Mouse (Mus musculus): ENCODE measurements around the gene Vat1l. TPM values are rescaled to one million over a fixed set of nuclear protein-coding genes. Genes with fewer than 3 reads are reported as not detected.
A peak's percentile ranks its signal among the peaks of the same experiment; 100 is the strongest.

Gene Vat1l
- polyA plus RNA-seq, 1 experiment from 2014 or later = 1.4 TPM

GRCm38 (mm10) chr8:114369038-114369976, 163.9 kb downstream of the Vat1l start:
- TF ChIP-seq CTCF (IDR thresholded peaks at IDR 0.05; ENCODE audit: low read depth) = peak; percentile 91
- 39% methylated on average over 27 of the region's 27 CpGs for WGBS
- Histone ChIP-seq H3K4me3 (replicated peaks; ENCODE audit: low read depth, low read length) (no peak overlapping the region), H3K27me3 (ENCODE audit: insufficient read depth, low read length) (no peaks in the 10 kb centered on the region), H3K27ac (no peak overlapping the region), H3K9ac (ENCODE audit: low read depth, low read length) (no peak overlapping the region), H3K36me3 (ENCODE audit: insufficient read depth, low read length) (no peaks in the 10 kb centered on the region), H3K4me1 (replicated peaks; ENCODE audit: insufficient read depth, low read length) (no peaks in the 10 kb centered on the region), H3K4me2 (ENCODE audit: low read length) (peak overlapping the region; percentile 10; the same call in 1 of the 2 replicates), H3K9me3 (replicated peaks; ENCODE audit: low read length) (no peaks in the 10 kb centered on the region)
- DNase-seq (ENCODE audit: low spot score) (peak; percentile 74), ATAC-seq (replicated peaks; ENCODE audit: low FRiP score, low read depth) (no peak)

GRCm38 (mm10) chr8:114374390-114374789, 169.0 kb downstream of the Vat1l start:
- no peak for TF ChIP-seq CTCF (IDR thresholded peaks at IDR 0.05; ENCODE audit: low read depth)
- no peaks in the 10 kb centered on the region for H3K4me1 ChIP-seq (replicated peaks; ENCODE audit: insufficient read depth, low read length)
- no peak overlapping the region for H3K4me3 ChIP-seq (replicated peaks; ENCODE audit: low read depth, low read length)
- peak; percentile 68 for ATAC-seq (replicated peaks; ENCODE audit: low FRiP score, low read depth)
- peak; percentile 76 for DNase-seq (ENCODE audit: low spot score)
- no peak overlapping the region for H3K4me2 ChIP-seq (ENCODE audit: low read length)
- no peak overlapping the region for H3K9ac ChIP-seq (ENCODE audit: low read depth, low read length)
- H3K9me3 ChIP-seq (replicated peaks; ENCODE audit: low read length) = no peaks in the 10 kb centered on the region
- 36% methylated on average over 6 of the region's 6 CpGs for WGBS
- H3K36me3 ChIP-seq (ENCODE audit: insufficient read depth, low read length) = no peaks in the 10 kb centered on the region
- H3K27ac ChIP-seq = no peak overlapping the region
- no peaks in the 10 kb centered on the region for H3K27me3 ChIP-seq (ENCODE audit: insufficient read depth, low read length)

- TF ChIP-seq CTCF (IDR thresholded peaks at IDR 0.05; ENCODE audit: low read depth) = no peak
- Histone ChIP-seq H3K4me1 (replicated peaks; ENCODE audit: insufficient read depth, low read length) (no peaks in the 10 kb centered on the region), H3K27me3 (ENCODE audit: insufficient read depth, low read length) (no peaks in the 10 kb centered on the region), H3K9ac (ENCODE audit: low read depth, low read length) (no peak overlapping the region), H3K27ac (no peak overlapping the region), H3K4me2 (ENCODE audit: low read length) (no peak overlapping the region), H3K9me3 (replicated peaks; ENCODE audit: low read length) (no peaks in the 10 kb centered on the region), H3K4me3 (replicated peaks; ENCODE audit: low read depth, low read length) (no peak overlapping the region), H3K36me3 (ENCODE audit: insufficient read depth, low read length) (no peaks in the 10 kb centered on the region)
- 92% methylated on average over 3 of the region's 3 CpGs for WGBS
- DNase-seq (ENCODE audit: low spot score) (no peak), ATAC-seq (replicated peaks; ENCODE audit: low FRiP score, low read depth) (no peak)
These were observed 178.8 kb downstream of the Vat1l start for GRCm38 (mm10) chr8:114384189-114384588.

GRCm38 (mm10) chr8:114387494-114387893, 182.1 kb downstream of the Vat1l start:
- H3K27me3 ChIP-seq (ENCODE audit: insufficient read depth, low read length) = no peaks in the 10 kb centered on the region
- H3K36me3 ChIP-seq (ENCODE audit: insufficient read depth, low read length) = no peaks in the 10 kb centered on the region
- WGBS = 65% methylated on average over 4 of the region's 4 CpGs
- no peak for TF ChIP-seq CTCF (IDR thresholded peaks at IDR 0.05; ENCODE audit: low read depth)
- no peak overlapping the region for H3K27ac ChIP-seq
- H3K4me3 ChIP-seq (replicated peaks; ENCODE audit: low read depth, low read length) = no peak overlapping the region
- no peak for ATAC-seq (replicated peaks; ENCODE audit: low FRiP score, low read depth)
- no peak for DNase-seq (ENCODE audit: low spot score)
- H3K9me3 ChIP-seq (replicated peaks; ENCODE audit: low read length) = no peaks in the 10 kb centered on the region
- no peak overlapping the region for H3K4me2 ChIP-seq (ENCODE audit: low read length)
- H3K9ac ChIP-seq (ENCODE audit: low read depth, low read length) = no peak overlapping the region
- no peaks in the 10 kb centered on the region for H3K4me1 ChIP-seq (replicated peaks; ENCODE audit: insufficient read depth, low read length)

- no peaks in the 10 kb centered on the region for H3K4me1 ChIP-seq (replicated peaks; ENCODE audit: insufficient read depth, low read length)
- H3K9me3 ChIP-seq (replicated peaks; ENCODE audit: low read length) = no peaks in the 10 kb centered on the region
- DNase-seq (ENCODE audit: low spot score) = peak; percentile 54
- H3K36me3 ChIP-seq (ENCODE audit: insufficient read depth, low read length) = no peaks in the 10 kb centered on the region
- ATAC-seq (replicated peaks; ENCODE audit: low FRiP score, low read depth) = no peak
- no peak overlapping the region for H3K27ac ChIP-seq
- no peak overlapping the region for H3K4me3 ChIP-seq (replicated peaks; ENCODE audit: low read depth, low read length)
- H3K9ac ChIP-seq (ENCODE audit: low read depth, low read length) = no peak overlapping the region
- H3K27me3 ChIP-seq (ENCODE audit: insufficient read depth, low read length) = no peaks in the 10 kb centered on the region
- TF ChIP-seq CTCF (IDR thresholded peaks at IDR 0.05; ENCODE audit: low read depth) = peak; percentile 65
- H3K4me2 ChIP-seq (ENCODE audit: low read length) = no peak overlapping the region
- WGBS = 71% methylated on average over 11 of the region's 13 CpGs
These were observed 185.2 kb downstream of the Vat1l start for GRCm38 (mm10) chr8:114390465-114391254.

- no peaks in the 10 kb centered on the region for H3K9me3 ChIP-seq (replicated peaks; ENCODE audit: low read length)
- H3K4me2 ChIP-seq (ENCODE audit: low read length) = no peak overlapping the region
- no peaks in the 10 kb centered on the region for H3K27me3 ChIP-seq (ENCODE audit: insufficient read depth, low read length)
- WGBS = 93% methylated on average over 5 of the region's 5 CpGs
- no peak overlapping the region for H3K9ac ChIP-seq (ENCODE audit: low read depth, low read length)
- H3K4me3 ChIP-seq (replicated peaks; ENCODE audit: low read depth, low read length) = no peak overlapping the region
- H3K4me1 ChIP-seq (replicated peaks; ENCODE audit: insufficient read depth, low read length) = no peaks in the 10 kb centered on the region
- ATAC-seq (replicated peaks; ENCODE audit: low FRiP score, low read depth) (no peak), DNase-seq (ENCODE audit: low spot score) (no peak)
- H3K36me3 ChIP-seq (ENCODE audit: insufficient read depth, low read length) = no peaks in the 10 kb centered on the region
- no peak for TF ChIP-seq CTCF (IDR thresholded peaks at IDR 0.05; ENCODE audit: low read depth)
- no peak overlapping the region for H3K27ac ChIP-seq
These were observed 192.9 kb downstream of the Vat1l start for GRCm38 (mm10) chr8:114398326-114398725.

Measured in kidney, postnatal 0 days (tissue).